In genomic region chr5:66174160-66174837, GRCm38 (mm10) we compare ENCODE assay signal across 9 mouse cellular contexts. TPM values are rescaled to one million over a fixed set of nuclear protein-coding genes. Genes with fewer than 3 reads are reported as not detected.
DNase-seq lines count a peak whose midpoint lies in the region; ATAC-seq and TF ChIP-seq lines count a peak whose summit lies in the region.
"Had no signal": no experiment of that assay in that cellular context is flagged by ENCODE, and none has a peak within 500 bp of the region (broad histone marks: within the 10 kb centered on the region; RNA-seq: fewer than 3 reads in every experiment).

No protein-coding gene starts in this region.

- 65% methylated on average over 23 of the region's 23 CpGs for WGBS in stomach, embryonic 14.5 days
- WGBS in stomach, postnatal 0 days, result 56% methylated on average over 23 of the region's 23 CpGs
- 49% methylated on average over 23 of the region's 23 CpGs for WGBS in hindbrain, embryonic 15.5 days
- 63% methylated on average over 23 of the region's 23 CpGs for WGBS in stomach, embryonic 15.5 days
- 79% methylated on average over 23 of the region's 23 CpGs for WGBS in liver, postnatal 0 days (ENCODE audit: insufficient replicate concordance)

- no peaks in the 10 kb centered on the region for H3K9me3 ChIP-seq in stomach, embryonic 14.5 days (ENCODE audit: control insufficient read depth, low read depth, low read length)
- no peaks in the 10 kb centered on the region for H3K9me3 ChIP-seq in stomach, postnatal 0 days (ENCODE audit: control insufficient read depth, low read length)
- H3K9me3 ChIP-seq in hindbrain, embryonic 15.5 days, result no peaks in the 10 kb centered on the region
- H3K9me3 ChIP-seq in stomach, embryonic 15.5 days, result no peaks in the 10 kb centered on the region
- H3K9me3 ChIP-seq in liver, postnatal 0 days (ENCODE audit: low read length), result no peaks in the 10 kb centered on the region

- H3K4me3 ChIP-seq in stomach, embryonic 14.5 days (ENCODE audit: low read depth, low read length), result no peak overlapping the region
- no peak overlapping the region for H3K4me3 ChIP-seq in stomach, postnatal 0 days (ENCODE audit: low read depth, low read length)
- no peak overlapping the region for H3K4me3 ChIP-seq in hindbrain, embryonic 15.5 days
- no peak overlapping the region for H3K4me3 ChIP-seq in stomach, embryonic 15.5 days (replicated peaks)
- no peak overlapping the region for H3K4me3 ChIP-seq in liver, postnatal 0 days (ENCODE audit: low read depth, low read length)

- ATAC-seq in stomach, embryonic 14.5 days (ENCODE audit: insufficient number of reproducible peaks, insufficient read depth, low FRiP score, low read depth), result no peak
- no peak for ATAC-seq in stomach, postnatal 0 days (ENCODE audit: low FRiP score, low TSS enrichment)
- ATAC-seq in hindbrain, embryonic 15.5 days (ENCODE audit: low FRiP score, low read depth), result peak; percentile 82; the same call in 1 of the 2 replicates
- no peak for ATAC-seq in stomach, embryonic 15.5 days (ENCODE audit: insufficient read depth, low FRiP score, low read depth)
- no peak for ATAC-seq in liver, postnatal 0 days

- TF ChIP-seq EP300 in stomach, postnatal 0 days (optimal IDR thresholded peaks at IDR 0.05), result no peak
- no peak for TF ChIP-seq EP300 in liver, postnatal 0 days (IDR thresholded peaks at IDR 0.05; ENCODE audit: low read depth)

- H3K36me3 ChIP-seq in stomach, embryonic 14.5 days (ENCODE audit: control insufficient read depth, insufficient read depth, low read length), result no peaks in the 10 kb centered on the region
- H3K36me3 ChIP-seq in stomach, postnatal 0 days (ENCODE audit: control insufficient read depth, insufficient read depth, low read length), result no peaks in the 10 kb centered on the region
- no peaks in the 10 kb centered on the region for H3K36me3 ChIP-seq in hindbrain, embryonic 15.5 days
- no peaks in the 10 kb centered on the region for H3K36me3 ChIP-seq in stomach, embryonic 15.5 days
- H3K36me3 ChIP-seq in liver, postnatal 0 days (replicated peaks; ENCODE audit: insufficient read depth, low read length), result no peaks in the 10 kb centered on the region

- no peak overlapping the region for H3K9ac ChIP-seq in stomach, embryonic 14.5 days (replicated peaks; ENCODE audit: low read depth, low read length)
- H3K9ac ChIP-seq in stomach, postnatal 0 days (ENCODE audit: low read length), result no peak overlapping the region
- H3K9ac ChIP-seq in hindbrain, embryonic 15.5 days, result no peak overlapping the region
- H3K9ac ChIP-seq in stomach, embryonic 15.5 days, result no peak overlapping the region
- no peak overlapping the region for H3K9ac ChIP-seq in liver, postnatal 0 days (replicated peaks)

- peak; percentile 37 for DNase-seq in embryo, embryonic 11 days
- DNase-seq in embryo, embryonic 9.5 days (ENCODE audit: extremely low spot score), result no peak
- DNase-seq in stomach, postnatal 0 days (ENCODE audit: low spot score), result no peak
- DNase-seq in liver, postnatal 0 days, result no peak
- DNase-seq in heart, adult 11 months, result no peak
- DNase-seq: lung, adult 18-20 months had no signal

- H3K27me3 ChIP-seq in stomach, embryonic 14.5 days (ENCODE audit: control insufficient read depth, insufficient read depth, low read length), result no peaks in the 10 kb centered on the region
- H3K27me3 ChIP-seq in stomach, postnatal 0 days (ENCODE audit: control insufficient read depth, insufficient read depth, low read length), result no peaks in the 10 kb centered on the region
- no peaks in the 10 kb centered on the region for H3K27me3 ChIP-seq in hindbrain, embryonic 15.5 days
- no peaks in the 10 kb centered on the region for H3K27me3 ChIP-seq in stomach, embryonic 15.5 days (replicated peaks)
- H3K27me3 ChIP-seq in liver, postnatal 0 days (ENCODE audit: insufficient read depth, low read length), result no peaks in the 10 kb centered on the region

- no peaks in the 10 kb centered on the region for H3K4me1 ChIP-seq in stomach, embryonic 14.5 days (ENCODE audit: control insufficient read depth, insufficient read depth, low read length)
- no peaks in the 10 kb centered on the region for H3K4me1 ChIP-seq in stomach, postnatal 0 days (replicated peaks; ENCODE audit: control insufficient read depth, insufficient read depth)
- no peaks in the 10 kb centered on the region for H3K4me1 ChIP-seq in hindbrain, embryonic 15.5 days (replicated peaks)
- H3K4me1 ChIP-seq in stomach, embryonic 15.5 days, result no peaks in the 10 kb centered on the region
- H3K4me1 ChIP-seq in liver, postnatal 0 days (ENCODE audit: insufficient read depth), result no peaks in the 10 kb centered on the region; the same call in 1 of the 2 replicates

- H3K27ac ChIP-seq in stomach, embryonic 14.5 days (ENCODE audit: low read length), result no peak overlapping the region
- no peak overlapping the region for H3K27ac ChIP-seq in stomach, postnatal 0 days (replicated peaks)
- peak overlapping the region; percentile 65 for H3K27ac ChIP-seq in hindbrain, embryonic 15.5 days (replicated peaks)
- no peak overlapping the region for H3K27ac ChIP-seq in stomach, embryonic 15.5 days
- H3K27ac ChIP-seq in liver, postnatal 0 days (ENCODE audit: low read depth), result no peak overlapping the region

- 0 out of 2 replicates have a peak overlapping the region, but pooled peaks have one; percentile 3 for H3K4me2 ChIP-seq in stomach, embryonic 14.5 days (replicated peaks; ENCODE audit: low read depth, low read length)
- H3K4me2 ChIP-seq in stomach, postnatal 0 days (replicated peaks; ENCODE audit: low read depth), result no peak overlapping the region
- peak overlapping the region; percentile 31 for H3K4me2 ChIP-seq in hindbrain, embryonic 15.5 days
- 0 out of 2 replicates have a peak overlapping the region, but pooled peaks have one; percentile 5 for H3K4me2 ChIP-seq in stomach, embryonic 15.5 days
- no peak overlapping the region for H3K4me2 ChIP-seq in liver, postnatal 0 days (ENCODE audit: low read depth, low read length)

- no peak for TF ChIP-seq CTCF in stomach, postnatal 0 days (IDR thresholded peaks at IDR 0.05; ENCODE audit: low read depth)
- no peak for TF ChIP-seq CTCF in liver, postnatal 0 days (IDR thresholded peaks at IDR 0.05; ENCODE audit: low read depth)

RNA-seq across cellular contexts. Expression of gene Rbm47, which starts 1.4 kb away (rescaled TPM):
- 51.1 and 53.2 TPM in 2 replicates for polyA plus RNA-seq in stomach, embryonic 14.5 days (2014; fragmentation: Nextera tagmentation; extraction: Ambion mirVana)
- 70.7 and 73.2 TPM in 2 replicates for polyA plus RNA-seq in stomach, postnatal 0 days (2015; fragmentation: Nextera tagmentation; extraction: Ambion mirVana)
- polyA plus RNA-seq in hindbrain, embryonic 15.5 days (2015; fragmentation: Nextera tagmentation; extraction: Ambion mirVana), result 5.3 and 5.8 TPM in 2 replicates
- 80.6 and 88.2 TPM in 2 replicates for polyA plus RNA-seq in stomach, embryonic 15.5 days (2015; fragmentation: Nextera tagmentation; extraction: Ambion mirVana)
- polyA plus RNA-seq in liver, postnatal 0 days (2015; fragmentation: Nextera tagmentation; extraction: Ambion mirVana), result 20.5 and 22.8 TPM in 2 replicates

Comparison
In these comparisons a context has a peak if more than half of its experiments do, and no peak if none do; other contexts are left out.
1. H3K4me2 ChIP-seq: peak in stomach, embryonic 14.5 days (single experiment), hindbrain, embryonic 15.5 days (single experiment) and stomach, embryonic 15.5 days (single experiment); none in stomach, postnatal 0 days (single experiment) and liver, postnatal 0 days (single experiment).